Mouse (Mus musculus): Measurements from ENCODE around the gene Ggnbp2.

- no peak for TF ChIP-seq CTCF (IDR thresholded peaks at IDR 0.05; ENCODE audit: low read depth, low read length)
- TF ChIP-seq TAL1 (conservative IDR thresholded peaks at IDR 0.05; ENCODE audit: low read depth, low read length), result no peak
- no peak for TF ChIP-seq GATA1 (IDR thresholded peaks at IDR 0.05; ENCODE audit: borderline replicate concordance, low read length)
- TF ChIP-seq POLR2AphosphoS5 (IDR thresholded peaks at IDR 0.05; ENCODE audit: insufficient replicate concordance, low read depth, low read length), result no peak
- TF ChIP-seq GATA2 (IDR thresholded peaks at IDR 0.05; ENCODE audit: borderline replicate concordance, low read depth, low read length), result no peak
These were observed 18.9 kb upstream of the Ggnbp2 start for GRCm38 (mm10) chr11:84889492-84889891.
